Mouse (Mus musculus) erythroblast, embryonic 14.5 days (primary cell): ENCODE results near the gene 4930519P11Rik.

Source experiments
- GATA1 ChIP-seq: IDR thresholded peaks from 2 replicates; pipeline ENCODE4 v1.6.1; 2012; ENCODE audit warnings: low read length, inconsistent platforms, mixed read lengths
- TAL1 ChIP-seq: IDR thresholded peaks from 3 replicates; pipeline ENCODE4 v1.6.1; 2012; ENCODE audit warnings: low read length, inconsistent platforms, mixed read lengths

DNA sequence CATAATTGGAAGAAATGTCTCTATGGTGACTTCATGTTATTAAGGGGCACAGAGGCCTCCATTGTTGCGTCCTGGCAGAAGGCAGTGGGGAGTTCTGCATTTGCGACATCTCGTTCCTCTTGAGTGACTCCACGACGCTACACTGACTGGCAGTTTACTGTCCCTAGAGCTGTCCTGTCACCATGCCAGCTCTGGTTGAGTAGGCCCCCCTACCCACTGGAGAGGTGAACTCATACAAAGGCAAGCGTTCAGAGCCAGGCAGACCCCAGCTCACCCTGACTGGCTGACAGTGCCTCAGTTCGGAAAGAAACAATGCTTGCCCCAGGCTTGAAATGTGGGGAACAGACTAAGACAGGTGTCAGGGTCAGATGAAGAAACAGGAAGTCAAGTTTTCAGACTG is 39.0 kb downstream of the 4930519P11Rik start:
- TF ChIP-seq TAL1 (no peak), GATA1 (no peak)
